Mouse (Mus musculus) forebrain, embryonic 16.5 days (tissue): ENCODE data around the gene Dock1. TPM values are rescaled to one million over a fixed set of nuclear protein-coding genes. Genes with fewer than 3 reads are reported as not detected.

Experiments used
- ATAC-seq: fragments of 200-750 bp; cut with Nextera tagmentation; 2 replicates; pipeline ENCODE4 v1.8.0; 2017; ENCODE audit warnings: mild to moderate bottlenecking, moderate library complexity
- H3K27ac ChIP-seq: fragments of 300-500 bp; sonication (generic); 2 replicates; pipeline ENCODE4 v1.5.1; 2014; ENCODE audit warnings: low read length, control low read depth
- H3K27me3 ChIP-seq: fragments of 300-500 bp; sonication (generic); replicated peaks from 2 replicates; pipeline ENCODE4 v1.6.1; 2014; ENCODE audit warnings: low read length; ENCODE audit not compliant: control insufficient read depth, insufficient read depth
- H3K36me3 ChIP-seq: fragments of 300-500 bp; sonication (generic); 2 replicates; pipeline ENCODE4 v1.6.1; 2014; ENCODE audit not compliant: control insufficient read depth, insufficient read depth
- H3K4me1 ChIP-seq: fragments of 300-500 bp; sonication (generic); replicated peaks from 2 replicates; pipeline ENCODE4 v1.6.1; 2014; ENCODE audit warnings: low read length; ENCODE audit not compliant: control insufficient read depth, insufficient read depth
- H3K4me2 ChIP-seq: fragments of 300-500 bp; sonication (generic); 2 replicates; pipeline ENCODE4 v1.6.1; 2014; ENCODE audit warnings: mild to moderate bottlenecking, low read length, control low read depth
- H3K4me3 ChIP-seq: fragments of 300-500 bp; sonication (generic); replicated peaks from 2 replicates; pipeline ENCODE4 v1.5.1; 2014; ENCODE audit warnings: mild to moderate bottlenecking, low read length, control low read depth
- H3K9ac ChIP-seq: fragments of 300-500 bp; sonication (generic); replicated peaks from 2 replicates; pipeline ENCODE4 v1.6.1; 2014; ENCODE audit warnings: low read depth, low read length, control low read depth
- H3K9me3 ChIP-seq: fragments of 300-500 bp; sonication (generic); 2 replicates; pipeline ENCODE4 v1.6.1; 2016; ENCODE audit warnings: low read length; ENCODE audit not compliant: control insufficient read depth
- WGBS: fragments of 180-500 bp; shearing (Covaris S2); extraction: QIAGEN DNeasy Blood & Tissue Kit; methylation state at CpG from one replicate; pipeline ENCODE4 v1.1.7; 2014; 5-methylcytosine and 5-hydroxymethylcytosine counted together
- polyA plus RNA-seq: library from polyadenylated mRNA; unstranded; fragments of >200 nt; fragmentation: Nextera tagmentation; extraction: Ambion mirVana; gene quantifications from 2 replicates; pipeline ENCODE4 v1.2.1, GENCODE M21; 2015

The Dock1 gene
- polyA plus RNA-seq, 1 experiment from 2014 or later = 7.7 TPM

- no peak for ATAC-seq
- no peak overlapping the region for H3K27ac ChIP-seq
- H3K4me2 ChIP-seq = no peak overlapping the region
- H3K4me1 ChIP-seq = no peaks in the 10 kb centered on the region; the same call in 1 of the 2 replicates
- WGBS = 57% methylated on average over 9 of the region's 9 CpGs
- no peak overlapping the region for H3K4me3 ChIP-seq
- no peak overlapping the region for H3K9ac ChIP-seq
- H3K27me3 ChIP-seq = no peaks in the 10 kb centered on the region
- no peaks in the 10 kb centered on the region for H3K9me3 ChIP-seq
- H3K36me3 ChIP-seq = no peaks in the 10 kb centered on the region
These were observed 351.2 kb downstream of the Dock1 start for GRCm38 (mm10) chr7:135021544-135022100.

GRCm38 (mm10) chr7:135024531-135024930, 354.1 kb downstream of the Dock1 start:
- Histone ChIP-seq H3K4me2 (no peak overlapping the region), H3K9ac (no peak overlapping the region), H3K27ac (no peak overlapping the region), H3K36me3 (no peaks in the 10 kb centered on the region), H3K4me1 (peaks cover 3% of the 10 kb centered on the region), H3K27me3 (no peaks in the 10 kb centered on the region), H3K4me3 (no peak overlapping the region), H3K9me3 (no peaks in the 10 kb centered on the region)
- 96% methylated on average over 5 of the region's 5 CpGs for WGBS
- ATAC-seq = no peak

- Histone ChIP-seq H3K4me1 (peaks cover 3% of the 10 kb centered on the region; the same call in 1 of the 2 replicates), H3K27ac (no peak overlapping the region), H3K9me3 (no peaks in the 10 kb centered on the region), H3K9ac (no peak overlapping the region), H3K36me3 (no peaks in the 10 kb centered on the region), H3K4me3 (no peak overlapping the region), H3K27me3 (no peaks in the 10 kb centered on the region), H3K4me2 (no peak overlapping the region)
- WGBS = 95% methylated on average over 2 of the region's 2 CpGs
- no peak for ATAC-seq
These were observed 358.3 kb downstream of the Dock1 start for GRCm38 (mm10) chr7:135028716-135029115.

- H3K4me3 ChIP-seq = no peak overlapping the region
- no peak overlapping the region for H3K27ac ChIP-seq
- peaks cover 3% of the 10 kb centered on the region; the same call in 1 of the 2 replicates for H3K4me1 ChIP-seq
- H3K36me3 ChIP-seq = no peaks in the 10 kb centered on the region
- WGBS = 67% methylated on average over 3 of the region's 3 CpGs
- ATAC-seq = no peak
- no peak overlapping the region for H3K9ac ChIP-seq
- no peaks in the 10 kb centered on the region for H3K27me3 ChIP-seq
- H3K9me3 ChIP-seq = no peaks in the 10 kb centered on the region
- H3K4me2 ChIP-seq = no peak overlapping the region
These were observed 358.7 kb downstream of the Dock1 start for GRCm38 (mm10) chr7:135029136-135029535.

- Histone ChIP-seq H3K9ac (no peak overlapping the region), H3K36me3 (no peaks in the 10 kb centered on the region), H3K4me2 (no peak overlapping the region), H3K4me3 (no peak overlapping the region), H3K9me3 (no peaks in the 10 kb centered on the region), H3K27ac (no peak overlapping the region), H3K4me1 (peaks cover 3% of the 10 kb centered on the region; the same call in 1 of the 2 replicates), H3K27me3 (no peaks in the 10 kb centered on the region)
- no peak for ATAC-seq
- WGBS = 55% methylated on average over 3 of the region's 3 CpGs
These were observed 361.0 kb downstream of the Dock1 start for GRCm38 (mm10) chr7:135031466-135031865.

- Histone ChIP-seq H3K4me1 (no peaks in the 10 kb centered on the region), H3K27ac (no peak overlapping the region), H3K4me2 (no peak overlapping the region), H3K4me3 (no peak overlapping the region), H3K36me3 (no peaks in the 10 kb centered on the region), H3K27me3 (no peaks in the 10 kb centered on the region), H3K9ac (no peak overlapping the region), H3K9me3 (no peaks in the 10 kb centered on the region)
- 79% methylated on average over 5 of the region's 5 CpGs for WGBS
- ATAC-seq = no peak
These were observed 364.4 kb downstream of the Dock1 start for GRCm38 (mm10) chr7:135034811-135035210.

GRCm38 (mm10) chr7:135035651-135036050, 365.2 kb downstream of the Dock1 start:
- WGBS = 85% methylated on average over 2 of the region's 2 CpGs
- no peak overlapping the region for H3K9ac ChIP-seq
- H3K4me1 ChIP-seq = no peaks in the 10 kb centered on the region
- no peak for ATAC-seq
- H3K9me3 ChIP-seq = no peaks in the 10 kb centered on the region
- no peaks in the 10 kb centered on the region for H3K36me3 ChIP-seq
- no peak overlapping the region for H3K4me3 ChIP-seq
- no peak overlapping the region for H3K4me2 ChIP-seq
- H3K27ac ChIP-seq = no peak overlapping the region
- no peaks in the 10 kb centered on the region for H3K27me3 ChIP-seq

- H3K4me2 ChIP-seq = no peak overlapping the region
- H3K27me3 ChIP-seq = no peaks in the 10 kb centered on the region
- H3K9me3 ChIP-seq = no peaks in the 10 kb centered on the region
- H3K4me3 ChIP-seq = no peak overlapping the region
- no peak overlapping the region for H3K27ac ChIP-seq
- no peak for ATAC-seq
- no peaks in the 10 kb centered on the region for H3K36me3 ChIP-seq
- no peak overlapping the region for H3K9ac ChIP-seq
- 83% methylated on average over 1 of the region's 1 CpGs for WGBS
- H3K4me1 ChIP-seq = no peaks in the 10 kb centered on the region; the same call in 1 of the 2 replicates
These were observed 368.5 kb downstream of the Dock1 start for GRCm38 (mm10) chr7:135038930-135039329.

- H3K36me3 ChIP-seq = no peaks in the 10 kb centered on the region
- no peak overlapping the region for H3K27ac ChIP-seq
- no peak overlapping the region for H3K4me3 ChIP-seq
- no peaks in the 10 kb centered on the region for H3K27me3 ChIP-seq
- no peaks in the 10 kb centered on the region; the same call in 1 of the 2 replicates for H3K4me1 ChIP-seq
- WGBS = 89% methylated on average over 12 of the region's 12 CpGs
- H3K4me2 ChIP-seq = no peak overlapping the region
- H3K9ac ChIP-seq = no peak overlapping the region
- no peaks in the 10 kb centered on the region; the same call in 1 of the 2 replicates for H3K9me3 ChIP-seq
- no peak for ATAC-seq
These were observed 373.7 kb downstream of the Dock1 start for GRCm38 (mm10) chr7:135043931-135044765.
